ENCODE assay signal across 8 mouse cellular contexts in genomic region chr6:57691467-57692261, GRCm38 (mm10). TPM values are rescaled to one million over a fixed set of nuclear protein-coding genes. Genes with fewer than 3 reads are reported as not detected.
DNase-seq lines count a peak whose midpoint lies in the region; ATAC-seq lines count a peak whose summit lies in the region.

TSS of gene Pyurf (minus strand) at chr6:57692078.

- H3K4me2 ChIP-seq in intestine, embryonic 14.5 days (ENCODE audit: low read length) = peak within 1 kb of the TSS; percentile 59

- peak within 1 kb of the TSS; percentile 80 for H3K9ac ChIP-seq in intestine, embryonic 14.5 days (ENCODE audit: low read length)

- H3K9me3 ChIP-seq in intestine, embryonic 14.5 days (ENCODE audit: control insufficient read depth, low read length) = no peaks in the 10 kb centered on the region

- ATAC-seq in intestine, embryonic 14.5 days (replicated peaks; ENCODE audit: low FRiP score, low TSS enrichment, low read depth) = peak; percentile 98

- intact Hi-C loops in left cerebral cortex, postnatal 14 days (cut with DNase I) = no loop called here

- H3K4me3 ChIP-seq in intestine, embryonic 14.5 days (ENCODE audit: low read depth, low read length) = peak within 1 kb of the TSS; percentile 76

- WGBS in intestine, embryonic 14.5 days = under 1% methylated on average over 51 of the region's 52 CpGs

- H3K36me3 ChIP-seq in intestine, embryonic 14.5 days (ENCODE audit: control insufficient read depth, insufficient read depth, low read length) = peaks cover 18% of the 10 kb centered on the region

- no peaks in the 10 kb centered on the region for H3K27me3 ChIP-seq in intestine, embryonic 14.5 days (replicated peaks; ENCODE audit: control insufficient read depth, insufficient read depth, low read length)

- H3K27ac ChIP-seq in intestine, embryonic 14.5 days (ENCODE audit: low read depth) = peak within 1 kb of the TSS; percentile 91

- DNase-seq in adrenal gland, adult (ENCODE audit: inconsistent age in 2 of 2, low spot score in 1 of 2) = peak; percentile 90 to 96
- peak; percentile 92 for DNase-seq in embryo, embryonic 11 days
- DNase-seq in gastrocnemius, postnatal 25 days = peak; percentile 88
- peak; percentile 96 for DNase-seq in intestine, embryonic 14.5 days (ENCODE audit: low spot score)
- DNase-seq in left cerebral cortex, postnatal 14 days (ENCODE audit: low spot score in 2 of 2) = peak; percentile 81 to 85
- peak; percentile 84 for DNase-seq in mesoderm, embryonic 11.5 days (ENCODE audit: low read depth, low spot score)
- DNase-seq in right cerebral cortex, postnatal 36 days (ENCODE audit: low spot score in 2 of 2) = peak; percentile 80 to 81
- DNase-seq in yolk sac, embryonic 10.5 days (ENCODE audit: low spot score) = peak; percentile 94

- peaks cover 6% of the 10 kb centered on the region for H3K4me1 ChIP-seq in intestine, embryonic 14.5 days (replicated peaks; ENCODE audit: control insufficient read depth, insufficient read depth, low read length)

RNA-seq across cellular contexts. Expression of gene Pyurf, which starts in this region (rescaled TPM):
- 10 to 100 TPM; 13.6 to 14.4 TPM for total RNA-seq in gastrocnemius, postnatal 25 days (2021)
- polyA plus RNA-seq in intestine, embryonic 14.5 days (2014; fragmentation: Nextera tagmentation; extraction: Ambion mirVana) = 23.3 and 24.9 TPM in 2 replicates
- total RNA-seq in left cerebral cortex, postnatal 14 days (2021) = 1 to 10 TPM; 7.2 to 7.6 TPM

Comparison
In these comparisons a context has a peak if more than half of its experiments do, and no peak if none do; other contexts are left out.
1. Peak in every context shown above with its lines: DNase-seq, ATAC-seq, H3K4me3 ChIP-seq and H3K27ac ChIP-seq.